Mouse (Mus musculus) liver, embryonic 18 days (tissue): ENCODE results near the gene Tmem136. TPM values are rescaled to one million over a fixed set of nuclear protein-coding genes. Genes with fewer than 3 reads are reported as not detected.

Experiments used
- polyA plus RNA-seq: library from polyadenylated mRNA; depleted of rRNA; stranded (reverse); fragments of >200 nt; gene quantifications from 2 replicates; pipeline ENCODE4 v1.2.3, GENCODE M21; 2012; rRNA removed

The Tmem136 gene
- polyA plus RNA-seq, result 2.3 and 2.6 TPM in 2 replicates

GRCm38 (mm10) chr9:43116134-43116996 is at the start of gene Tmem136:
Gene Tmem136, minus strand, starts transcription at chr9:43116570.

GRCm38 (mm10) chr9:43107187-43107517 is 9.2 kb downstream of the Tmem136 start, which contains the start of gene Arhgef12:
Gene Arhgef12, minus strand, starts transcription at chr9:43107239.

Other genes starting within 250 kb of the Tmem136 start
- gene Grik4, start 172.1 kb downstream of the Tmem136 start, polyA plus RNA-seq, result 0.06 and 0.10 TPM in 2 replicates
- 7.4 and 9.4 TPM in 2 replicates for gene Arhgef12, start 9.3 kb downstream of the Tmem136 start, polyA plus RNA-seq
- 0.02 TPM in 1 of 2 replicates, not detected in the other for gene Pou2f3, start 93.8 kb upstream of the Tmem136 start, polyA plus RNA-seq
- gene Oaf, start 123.3 kb upstream of the Tmem136 start, polyA plus RNA-seq, result 36.4 and 37.8 TPM in 2 replicates
- gene Trim29, start 194.3 kb upstream of the Tmem136 start, polyA plus RNA-seq, result 0.01 and 0.02 TPM in 2 replicates